Mouse (Mus musculus): ENCODE results near the gene Cox8a.

GRCm38 (mm10) chr19:7212216-7212615 is 5.2 kb downstream of the Cox8a start:
- TF ChIP-seq POLR2A (IDR thresholded peaks at IDR 0.05; ENCODE audit: insufficient read depth, low read depth, low read length), result no peak
- no peak for TF ChIP-seq CTCF (IDR thresholded peaks at IDR 0.05)

All from heart, adult 2 months (tissue).